Mouse (Mus musculus) C3H10T1/2 (cell line): Measurements from ENCODE around the gene Vmn2r80. TPM values are rescaled to one million over a fixed set of nuclear protein-coding genes. Genes with fewer than 3 reads are reported as not detected.

Experiments
- polyA plus RNA-seq, 2 experiments: library from polyadenylated mRNA; unstranded; fragments of >200 nt; fragmentation: generic; extraction: Trizol; gene quantifications; one replicate each; pipeline ENCODE4 v1.2.1; 2012; ENCODE audit warnings: missing spikeins in 2 of 2

Vmn2r80 gene
- polyA plus RNA-seq, result not detected

GRCm38 (mm10) chr10:79148469-79148868, at the start of gene Vmn2r80:
TSS of gene Vmn2r80 (plus strand) at chr10:79148769.

Other genes with a start within 250 kb of the Vmn2r80 start
- not detected for gene Olfr1354, start 235.6 kb upstream of the Vmn2r80 start, polyA plus RNA-seq
- gene Olfr8, start 198.1 kb upstream of the Vmn2r80 start, polyA plus RNA-seq, result not detected
- gene Olfr1353, start 185.5 kb upstream of the Vmn2r80 start, polyA plus RNA-seq, result not detected
- gene Olfr1352, start 167.7 kb upstream of the Vmn2r80 start, polyA plus RNA-seq, result not detected
- not detected for gene Olfr1351, start 136.3 kb upstream of the Vmn2r80 start, polyA plus RNA-seq
- not detected for gene Olfr57, start 120.0 kb upstream of the Vmn2r80 start, polyA plus RNA-seq
- gene 2610008E11Rik, start 51.2 kb upstream of the Vmn2r80 start, polyA plus RNA-seq, result 1 to 10 TPM in 1 of 2 experiments, under 1 TPM in 1; 0.09 to 3.7 TPM
- gene Vmn2r81, start 98.9 kb downstream of the Vmn2r80 start, polyA plus RNA-seq, result not detected
- gene Vmn2r82, start 207.8 kb downstream of the Vmn2r80 start, polyA plus RNA-seq, result not detected